Mouse (Mus musculus): ENCODE data around the gene Cfap74.

Gene Cfap74

GRCm38 (mm10) chr4:155409058-155409776 is at the start of gene Cfap74:
Cfap74 (plus strand) TSS chr4:155409190.
- in situ Hi-C loops (cut with MboI, MseI), result no loop called here

GRCm38 (mm10) chr4:155359560-155360464 is 49.2 kb upstream of the Cfap74 start:
- in situ Hi-C loops (cut with MboI, MseI), result no loop called here

GRCm38 (mm10) chr4:155360856-155361255 is 48.1 kb upstream of the Cfap74 start:
- in situ Hi-C loops (cut with MboI, MseI), result no loop called here

GRCm38 (mm10) chr4:155361303-155361791 is 47.6 kb upstream of the Cfap74 start, which contains the start of gene Prkcz:
Prkcz (minus strand) TSS chr4:155361361.
- in situ Hi-C loops (cut with MboI, MseI), result no loop called here

GRCm38 (mm10) chr4:155362443-155362842 is 46.5 kb upstream of the Cfap74 start:
- in situ Hi-C loops (cut with MboI, MseI), result no loop called here

GRCm38 (mm10) chr4:155366784-155367183 is 42.2 kb upstream of the Cfap74 start:
- in situ Hi-C loops (cut with MboI, MseI), result loop anchor here (5.0 kb wide), 2 partner anchors 211 to 331 kb away; no protein-coding TSS in a partner anchor

- in situ Hi-C loops (cut with MboI, MseI), result loop anchor here (5.0 kb wide), 2 partner anchors 210 to 330 kb away; no protein-coding TSS in a partner anchor
Observed at GRCm38 (mm10) chr4:155367739-155368138, 41.3 kb upstream of the Cfap74 start.

GRCm38 (mm10) chr4:155368684-155369083 is 40.3 kb upstream of the Cfap74 start:
- in situ Hi-C loops (cut with MboI, MseI), result loop anchor here (5.0 kb wide), 2 partner anchors 209 to 329 kb away; no protein-coding TSS in a partner anchor

- in situ Hi-C loops (cut with MboI, MseI), result no loop called here
Observed at GRCm38 (mm10) chr4:155370737-155371715, 38.0 kb upstream of the Cfap74 start.

- in situ Hi-C loops (cut with MboI, MseI), result no loop called here
Observed at GRCm38 (mm10) chr4:155371797-155372735, 36.9 kb upstream of the Cfap74 start.

GRCm38 (mm10) chr4:155381974-155382373 is 27.0 kb upstream of the Cfap74 start:
- in situ Hi-C loops (cut with MboI, MseI), result no loop called here

- in situ Hi-C loops (cut with MboI, MseI), result no loop called here
Observed at GRCm38 (mm10) chr4:155382752-155383151, 26.2 kb upstream of the Cfap74 start.

GRCm38 (mm10) chr4:155383326-155383725 is 25.7 kb upstream of the Cfap74 start:
- in situ Hi-C loops (cut with MboI, MseI), result no loop called here

- in situ Hi-C loops (cut with MboI, MseI), result no loop called here
Observed at GRCm38 (mm10) chr4:155387166-155387565, 21.8 kb upstream of the Cfap74 start.

GRCm38 (mm10) chr4:155395471-155395870 is 13.5 kb upstream of the Cfap74 start:
- in situ Hi-C loops (cut with MboI, MseI), result no loop called here

- in situ Hi-C loops (cut with MboI, MseI), result no loop called here
Observed at GRCm38 (mm10) chr4:155396751-155397150, 12.2 kb upstream of the Cfap74 start.

- in situ Hi-C loops (cut with MboI, MseI), result no loop called here
Observed at GRCm38 (mm10) chr4:155397511-155398221, 11.3 kb upstream of the Cfap74 start, which contains the start of gene Gabrd. Gabrd (minus strand) TSS chr4:155398112.

- in situ Hi-C loops (cut with MboI, MseI), result no loop called here
Observed at GRCm38 (mm10) chr4:155398222-155398540, 10.8 kb upstream of the Cfap74 start.

GRCm38 (mm10) chr4:155401121-155401520 is 7.9 kb upstream of the Cfap74 start:
- in situ Hi-C loops (cut with MboI, MseI), result no loop called here

Measured in T-helper 17 cell (primary cell).